Mouse (Mus musculus) lung, postnatal 0 days (tissue): ENCODE results near the gene Telo2. TPM values are rescaled to one million over a fixed set of nuclear protein-coding genes. Genes with fewer than 3 reads are reported as not detected.

Experiments used
- ATAC-seq: fragments of 200-750 bp; cut with Nextera tagmentation; 2 replicates; pipeline ENCODE4 v1.8.0; 2017; ENCODE audit warnings: moderate library complexity
- DNase-seq: peaks from one replicate; pipeline ENCODE4 v3.0.0-alpha.2; 2016; ENCODE audit warnings: low spot score
- H3K27ac ChIP-seq: fragments of 300-500 bp; sonication (generic); 2 replicates; pipeline ENCODE4 v1.5.1; 2014; ENCODE audit warnings: antibody characterized with exemption, mild to moderate bottlenecking, low read length, mixed read lengths
- H3K27me3 ChIP-seq: fragments of 300-500 bp; sonication (generic); replicated peaks from 2 replicates; pipeline ENCODE4 v1.6.1; 2014; ENCODE audit warnings: low read length, mixed read lengths; ENCODE audit not compliant: insufficient read depth
- H3K36me3 ChIP-seq: fragments of 300-500 bp; sonication (generic); 2 replicates; pipeline ENCODE4 v1.6.1; 2014; ENCODE audit warnings: low read length, mixed read lengths; ENCODE audit not compliant: insufficient read depth
- H3K4me1 ChIP-seq: fragments of 300-500 bp; sonication (generic); 2 replicates; pipeline ENCODE4 v1.6.1; 2014; ENCODE audit warnings: antibody characterized with exemption, low read depth, low read length, mixed read lengths; ENCODE audit not compliant: insufficient read depth
- H3K4me2 ChIP-seq: fragments of 300-500 bp; sonication (generic); replicated peaks from 2 replicates; pipeline ENCODE4 v1.6.1; 2014; ENCODE audit warnings: low read depth, mild to moderate bottlenecking, low read length, moderate library complexity, mixed read lengths
- H3K4me3 ChIP-seq: fragments of 300-500 bp; sonication (generic); 2 replicates; pipeline ENCODE4 v1.5.1; 2014; ENCODE audit warnings: low read depth, low read length
- H3K9ac ChIP-seq: fragments of 300-500 bp; sonication (generic); replicated peaks from 2 replicates; pipeline ENCODE4 v1.6.1; 2014; ENCODE audit warnings: low read depth, mild to moderate bottlenecking
- H3K9me3 ChIP-seq: fragments of 300-500 bp; sonication (generic); 2 replicates; pipeline ENCODE4 v1.6.1; 2016; ENCODE audit warnings: low read length, mixed read lengths
- CTCF ChIP-seq: IDR thresholded peaks from 2 replicates; pipeline ENCODE4 v1.5.1; 2016; ENCODE audit warnings: antibody characterized with exemption, mild to moderate bottlenecking
- EP300 ChIP-seq: IDR thresholded peaks from 2 replicates; pipeline ENCODE4 v1.6.1; 2016; ENCODE audit warnings: antibody characterized with exemption, mild to moderate bottlenecking, control low read depth
- WGBS: fragments of 180-500 bp; shearing (Covaris S2); extraction: QIAGEN DNeasy Blood & Tissue Kit; methylation state at CpG from one replicate; pipeline ENCODE4 v1.1.7; 2014; 5-methylcytosine and 5-hydroxymethylcytosine counted together
- polyA plus RNA-seq: library from polyadenylated mRNA; unstranded; fragments of >200 nt; fragmentation: Nextera tagmentation; extraction: Ambion mirVana; gene quantifications from 2 replicates; pipeline ENCODE4 v1.2.1, GENCODE M21; 2015

The Telo2 gene
- polyA plus RNA-seq, 1 experiment from 2014 or later, result 13.9 TPM

- TF ChIP-seq CTCF, result no peak
- no peak for TF ChIP-seq EP300
- no peak overlapping the region for H3K4me3 ChIP-seq
- DNase-seq, result no peak
- peaks cover 22% of the 10 kb centered on the region for H3K36me3 ChIP-seq
- H3K4me2 ChIP-seq, result no peak overlapping the region
- no peaks in the 10 kb centered on the region for H3K4me1 ChIP-seq
- ATAC-seq, result no peak
- no peaks in the 10 kb centered on the region for H3K9me3 ChIP-seq
- H3K27ac ChIP-seq, result no peak overlapping the region
- H3K9ac ChIP-seq, result no peak overlapping the region
- WGBS, result 79% methylated on average over 9 of the region's 9 CpGs
- H3K27me3 ChIP-seq, result no peaks in the 10 kb centered on the region
Observed at GRCm38 (mm10) chr17:25053274-25053673, 62.5 kb downstream of the Telo2 start.

Other genes starting within 250 kb of the Telo2 start
- 4.5 and 4.8 TPM in 2 replicates for gene Igfals, start 250.0 kb downstream of the Telo2 start, polyA plus RNA-seq
- 41.3 and 51.3 TPM in 2 replicates for gene Nubp2, start 229.6 kb downstream of the Telo2 start, polyA plus RNA-seq
- gene Spsb3, start 229.3 kb downstream of the Telo2 start, polyA plus RNA-seq, result 40.2 and 45.4 TPM in 2 replicates
- gene Eme2, start 220.9 kb downstream of the Telo2 start, polyA plus RNA-seq, result 17.3 and 17.5 TPM in 2 replicates
- 81.6 and 90.7 TPM in 2 replicates for gene Mrps34, start 220.9 kb downstream of the Telo2 start, polyA plus RNA-seq
- gene Nme3, start 219.5 kb downstream of the Telo2 start, polyA plus RNA-seq, result 44.3 and 44.7 TPM in 2 replicates
- gene Mapk8ip3, start 179.0 kb downstream of the Telo2 start, polyA plus RNA-seq, result 9.7 and 11.1 TPM in 2 replicates
- 21.9 and 27.1 TPM in 2 replicates for gene Jpt2, start 155.3 kb downstream of the Telo2 start, polyA plus RNA-seq
- gene Cramp1l, start 100.2 kb downstream of the Telo2 start, polyA plus RNA-seq, result 3.3 TPM in 2 replicates
- 6.8 and 7.9 TPM in 2 replicates for gene Ift140, start 99.9 kb downstream of the Telo2 start, polyA plus RNA-seq
- gene Tmem204, start 32.4 kb downstream of the Telo2 start, polyA plus RNA-seq, result 186 and 218 TPM in 2 replicates
- gene Ptx4, start 4.8 kb upstream of the Telo2 start, polyA plus RNA-seq, result 0.25 and 0.32 TPM in 2 replicates
- gene Clcn7, start 17.4 kb upstream of the Telo2 start, polyA plus RNA-seq, result 18.0 and 19.2 TPM in 2 replicates
- 0.51 and 0.77 TPM in 2 replicates for gene Ccdc154, start 46.5 kb upstream of the Telo2 start, polyA plus RNA-seq
- gene Gm38655, start 59.5 kb upstream of the Telo2 start, polyA plus RNA-seq, result 5.9 and 6.4 TPM in 2 replicates
- gene BC003965, start 68.6 kb upstream of the Telo2 start, polyA plus RNA-seq, result 18.5 and 19.5 TPM in 2 replicates
- 7.0 and 7.8 TPM in 2 replicates for gene Unkl, start 72.4 kb upstream of the Telo2 start, polyA plus RNA-seq
- 68.3 and 74.5 TPM in 2 replicates for gene Gnptg, start 124.2 kb upstream of the Telo2 start, polyA plus RNA-seq
- gene Tsr3, start 124.2 kb upstream of the Telo2 start, polyA plus RNA-seq, result 33.0 and 37.2 TPM in 2 replicates
- gene Baiap3, start 140.4 kb upstream of the Telo2 start, polyA plus RNA-seq, result 2.6 and 2.8 TPM in 2 replicates
- gene Ube2i, start 158.7 kb upstream of the Telo2 start, polyA plus RNA-seq, result 456 and 477 TPM in 2 replicates
- 2.9 and 3.5 TPM in 2 replicates for gene Prss34, start 182.4 kb upstream of the Telo2 start, polyA plus RNA-seq
- not detected in 2 replicates for gene Prss28, start 192.7 kb upstream of the Telo2 start, polyA plus RNA-seq
- gene Prss29, start 202.7 kb upstream of the Telo2 start, polyA plus RNA-seq, result not detected in 2 replicates
- 0.57 and 0.61 TPM in 2 replicates for gene Tpsab1, start 229.6 kb upstream of the Telo2 start, polyA plus RNA-seq